Mouse (Mus musculus) naive thymus-derived CD4-positive, alpha-beta T cell, adult 2 months (primary cell): ENCODE results near the gene Tm4sf4.

ENCODE experiments used
- DNase-seq: peaks from one replicate; pipeline ENCODE4 v3.0.0-alpha.2; 2011; ENCODE audit warnings: low read depth

Tm4sf4 gene

DNA sequence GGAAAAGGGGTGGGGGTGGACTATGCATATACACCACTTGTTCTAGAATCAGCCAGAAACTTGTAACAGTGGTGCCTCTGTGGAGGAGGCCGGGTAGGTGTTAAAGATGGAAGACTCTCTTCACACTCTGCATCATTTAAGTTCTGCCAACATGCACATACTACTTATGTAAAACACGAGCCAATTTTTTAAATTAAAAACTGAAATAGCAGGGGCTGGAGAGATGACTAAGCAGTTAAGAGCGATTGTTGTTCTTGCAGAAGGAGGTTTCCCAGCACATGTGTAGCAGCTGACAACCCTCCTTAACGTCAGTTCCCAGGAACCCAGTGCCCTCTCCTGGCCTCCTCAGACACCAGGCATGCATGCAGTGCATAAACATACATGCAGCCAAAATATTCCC lies 55.5 kb downstream of the Tm4sf4 start:
- no peak for DNase-seq

GRCm38 (mm10) chr3:57481981-57482380 lies 56.9 kb downstream of the Tm4sf4 start:
- no peak for DNase-seq

DNA sequence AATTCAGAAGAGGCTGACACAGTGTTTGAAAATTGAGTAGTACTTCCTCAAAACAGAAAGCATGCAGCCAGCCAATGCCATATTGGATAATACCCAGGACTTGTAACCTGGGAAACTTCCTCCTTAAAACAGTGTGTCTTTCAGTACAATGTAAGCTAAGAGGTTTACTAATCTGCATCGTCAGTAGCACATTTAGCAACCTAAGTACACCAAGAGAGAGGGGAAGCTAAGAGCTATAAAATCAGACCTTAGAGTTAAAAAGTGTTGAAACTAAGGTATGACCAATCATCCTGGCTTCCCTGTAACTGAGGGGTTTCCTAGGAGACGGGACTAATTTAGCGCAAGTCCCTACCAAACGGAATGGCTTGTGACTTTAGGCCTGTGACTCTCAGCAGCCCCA lies 61.0 kb downstream of the Tm4sf4 start:
- DNase-seq: no peak

DNA sequence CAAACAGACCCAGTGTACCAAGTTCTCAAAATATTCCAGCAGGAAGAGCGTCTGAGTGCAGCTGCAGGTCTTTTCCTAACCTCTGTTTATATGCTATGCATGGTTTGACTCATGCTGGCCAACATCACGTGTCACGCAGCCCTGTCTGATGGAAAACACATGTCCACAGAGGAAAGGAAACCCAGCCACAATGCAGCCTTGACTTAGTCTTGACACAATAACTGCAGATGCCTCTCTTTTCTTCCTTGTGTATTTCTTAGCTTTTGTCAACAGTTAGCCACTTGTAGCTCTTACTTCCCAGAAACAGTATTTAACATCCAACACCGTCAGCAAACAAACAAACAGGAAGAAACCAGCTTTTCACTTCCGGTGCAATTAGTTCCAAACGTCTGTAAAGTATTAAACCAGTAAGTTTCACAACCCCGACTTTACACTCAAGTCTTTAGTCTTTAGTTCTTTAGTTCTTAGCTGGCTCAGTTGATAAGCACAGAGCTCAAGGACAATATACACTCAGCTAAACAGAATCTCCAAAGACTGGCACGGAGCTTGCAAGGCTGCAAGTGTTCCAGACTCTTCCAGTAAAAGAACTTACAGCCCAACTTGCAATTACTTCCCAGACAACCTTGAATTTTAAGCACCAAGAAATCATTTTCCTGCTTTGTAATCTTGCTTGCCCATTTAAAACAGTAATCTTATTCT lies 62.5 kb downstream of the Tm4sf4 start:
- no peak for DNase-seq
